Mouse (Mus musculus): ENCODE measurements around the gene Gpx6.

Gene Gpx6

GRCm38 (mm10) chr13:21322509-21323375, 10.8 kb downstream of the Gpx6 start:
- in situ Hi-C loops (cut with MboI, MseI) = no loop called here

GRCm38 (mm10) chr13:21323405-21323804, 11.5 kb downstream of the Gpx6 start:
- in situ Hi-C loops (cut with MboI, MseI) = no loop called here

- in situ Hi-C loops (cut with MboI, MseI) = loop anchor here (5.0 to 25.0 kb wide), 3 partner anchors 94 to 489 kb away; no protein-coding TSS in a partner anchor
Observed at GRCm38 (mm10) chr13:21326191-21326590, 14.3 kb downstream of the Gpx6 start.

GRCm38 (mm10) chr13:21326657-21327211, 14.8 kb downstream of the Gpx6 start:
- in situ Hi-C loops (cut with MboI, MseI) = loop anchor here (5.0 to 25.0 kb wide), 3 partner anchors 94 to 489 kb away; no protein-coding TSS in a partner anchor

GRCm38 (mm10) chr13:21327424-21327823, 15.5 kb downstream of the Gpx6 start:
- in situ Hi-C loops (cut with MboI, MseI) = loop anchor here (5.0 to 25.0 kb wide), 3 partner anchors 95 to 490 kb away; no protein-coding TSS in a partner anchor

GRCm38 (mm10) chr13:21346610-21347009, 34.7 kb downstream of the Gpx6 start, which contains the start of gene Olfr1367:
Gene Olfr1367, plus strand, starts transcription at chr13:21346910.
- in situ Hi-C loops (cut with MboI, MseI) = loop anchor here (25.0 kb wide), 1 partner anchor 509 kb away; no protein-coding TSS in a partner anchor

- in situ Hi-C loops (cut with MboI, MseI) = no loop called here
Observed at GRCm38 (mm10) chr13:21350593-21350992, 38.7 kb downstream of the Gpx6 start.

GRCm38 (mm10) chr13:21362621-21363248, 50.8 kb downstream of the Gpx6 start, which contains the start of gene Zscan12:
Gene Zscan12, plus strand, starts transcription at chr13:21362820.
- in situ Hi-C loops (cut with MboI, MseI) = no loop called here

GRCm38 (mm10) chr13:21363719-21364118, 51.8 kb downstream of the Gpx6 start:
- in situ Hi-C loops (cut with MboI, MseI) = no loop called here

- in situ Hi-C loops (cut with MboI, MseI) = no loop called here
Observed at GRCm38 (mm10) chr13:21366635-21367034, 54.7 kb downstream of the Gpx6 start.
